Comparison of ENCODE assay signal across 11 mouse cellular contexts in the genomic region with DNA sequence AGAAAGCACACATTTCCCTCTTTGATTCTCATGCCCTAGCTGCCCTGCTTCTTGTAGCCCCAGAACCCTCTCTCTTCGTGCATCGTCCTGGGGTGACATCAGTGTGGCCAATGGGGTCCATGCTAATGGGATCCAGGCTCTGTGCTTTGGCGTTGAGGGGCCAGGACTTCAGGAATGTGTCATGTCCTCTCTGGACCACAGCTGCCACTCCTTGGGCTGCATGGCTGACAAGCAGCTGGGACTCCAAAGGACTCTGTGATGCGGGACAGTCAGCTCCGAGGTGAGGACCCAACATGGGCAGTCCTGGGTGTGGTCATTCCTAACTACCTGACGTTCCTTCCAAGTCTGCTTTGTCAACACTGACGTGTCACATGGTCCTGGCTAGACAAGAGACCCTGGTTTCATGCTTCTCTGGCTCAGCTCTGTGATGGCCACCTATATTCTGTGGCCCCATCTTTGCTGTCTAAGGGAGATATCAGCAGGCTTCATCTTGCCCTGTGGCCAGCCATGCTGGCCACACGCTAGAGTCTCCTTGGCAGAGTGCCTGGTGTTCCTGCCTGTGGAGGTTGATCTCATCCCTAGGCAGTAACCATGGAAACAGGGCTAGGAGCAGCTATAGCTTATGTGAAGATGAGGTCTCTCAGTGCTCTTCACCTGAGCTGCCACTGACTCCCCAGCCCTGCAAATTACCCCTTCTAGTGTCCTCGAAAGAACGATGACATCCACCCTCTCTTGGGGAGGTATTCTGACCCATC.
DNase-seq lines count a peak whose midpoint lies in the region; ATAC-seq lines count a peak whose summit lies in the region.
"Had no signal": no experiment of that assay in that cellular context is flagged by ENCODE, and none has a peak within 500 bp of the region (broad histone marks: within the 10 kb centered on the region; RNA-seq: fewer than 3 reads in every experiment).

No protein-coding gene starts in this region.

- peak; percentile 41 for ATAC-seq in forebrain, embryonic 12.5 days (ENCODE audit: low FRiP score)
- no peak for ATAC-seq in midbrain, embryonic 12.5 days (ENCODE audit: low FRiP score, low read depth)
- no peak for ATAC-seq in erythroid progenitor cell, adult 5-6 weeks (replicated peaks; ENCODE audit: low FRiP score, poor library complexity, severe bottlenecking)
- ATAC-seq in intestine, embryonic 15.5 days: no peak

- 85% methylated on average over 10 of the region's 10 CpGs for WGBS in forebrain, embryonic 12.5 days
- 79% methylated on average over 10 of the region's 10 CpGs for WGBS in midbrain, embryonic 12.5 days
- WGBS in intestine, embryonic 15.5 days: 76% methylated on average over 10 of the region's 10 CpGs

- no peaks in the 10 kb centered on the region for H3K9me3 ChIP-seq in forebrain, embryonic 12.5 days
- H3K9me3 ChIP-seq in midbrain, embryonic 12.5 days: no peaks in the 10 kb centered on the region
- no peaks in the 10 kb centered on the region for H3K9me3 ChIP-seq in intestine, embryonic 15.5 days
- H3K9me3 ChIP-seq: heart, embryonic 15.5 days; liver, embryonic 15.5 days had no signal

- H3K4me1 ChIP-seq in forebrain, embryonic 12.5 days: peaks cover 51% of the 10 kb centered on the region
- peaks cover 53% of the 10 kb centered on the region for H3K4me1 ChIP-seq in midbrain, embryonic 12.5 days
- 0 out of 2 replicates have a peak, but pooled peaks cover 3% of the 10 kb centered on the region for H3K4me1 ChIP-seq in intestine, embryonic 15.5 days (replicated peaks)
- H3K4me1 ChIP-seq: liver, embryonic 15.5 days had no signal

- H3K27ac ChIP-seq in forebrain, embryonic 12.5 days: peak overlapping the region; percentile 78
- peak overlapping the region; percentile 76 for H3K27ac ChIP-seq in midbrain, embryonic 12.5 days (replicated peaks)
- H3K27ac ChIP-seq in intestine, embryonic 15.5 days: no peak overlapping the region
- H3K27ac ChIP-seq: heart, embryonic 15.5 days; liver, embryonic 15.5 days had no signal

- no peak overlapping the region for H3K9ac ChIP-seq in forebrain, embryonic 12.5 days
- H3K9ac ChIP-seq in midbrain, embryonic 12.5 days (replicated peaks): no peak overlapping the region
- no peak overlapping the region for H3K9ac ChIP-seq in intestine, embryonic 15.5 days
- H3K9ac ChIP-seq: heart, embryonic 15.5 days; liver, embryonic 15.5 days had no signal

- peaks cover 5% of the 10 kb centered on the region; the same call in 1 of the 2 replicates for H3K27me3 ChIP-seq in forebrain, embryonic 12.5 days
- peaks cover 12% of the 10 kb centered on the region; the same call in 1 of the 2 replicates for H3K27me3 ChIP-seq in midbrain, embryonic 12.5 days
- H3K27me3 ChIP-seq in intestine, embryonic 15.5 days (replicated peaks): 0 out of 2 replicates have a peak, but pooled peaks cover 6% of the 10 kb centered on the region

- H3K4me3 ChIP-seq in forebrain, embryonic 12.5 days (replicated peaks): no peak overlapping the region
- no peak overlapping the region for H3K4me3 ChIP-seq in midbrain, embryonic 12.5 days
- H3K4me3 ChIP-seq in intestine, embryonic 15.5 days (replicated peaks): no peak overlapping the region
- H3K4me3 ChIP-seq: heart, embryonic 15.5 days; liver, embryonic 15.5 days had no signal

- DNase-seq in adrenal gland, postnatal 10 days: peak; percentile 47
- DNase-seq in adrenal gland, postnatal 4 days (ENCODE audit: low spot score in 2 of 2): no peak
- DNase-seq in MN1 (ENCODE audit: low spot score): peak; percentile 93
- no peak for DNase-seq in embryo, embryonic 11 days
- DNase-seq: spleen, adult 18-20 months had no signal

- no peaks in the 10 kb centered on the region for H3K36me3 ChIP-seq in forebrain, embryonic 12.5 days (replicated peaks)
- H3K36me3 ChIP-seq in midbrain, embryonic 12.5 days: no peaks in the 10 kb centered on the region
- no peaks in the 10 kb centered on the region for H3K36me3 ChIP-seq in intestine, embryonic 15.5 days
- H3K36me3 ChIP-seq: heart, embryonic 15.5 days; liver, embryonic 15.5 days had no signal

- H3K4me2 ChIP-seq in forebrain, embryonic 12.5 days: no peak overlapping the region
- H3K4me2 ChIP-seq in midbrain, embryonic 12.5 days (replicated peaks): no peak overlapping the region
- no peak overlapping the region for H3K4me2 ChIP-seq in intestine, embryonic 15.5 days (replicated peaks)
- H3K4me2 ChIP-seq: heart, embryonic 15.5 days; liver, embryonic 15.5 days had no signal

Comparison
In these comparisons a context has a peak if more than half of its experiments do, and no peak if none do; other contexts are left out.
1. DNase-seq: peak in adrenal gland, postnatal 10 days (single experiment) and MN1 (single experiment); none in adrenal gland, postnatal 4 days (0 of 2) and embryo, embryonic 11 days (single experiment).